Mouse (Mus musculus) cerebellum, adult 2 months (tissue): ENCODE measurements around the gene Rac2.

Experiments
- CTCF ChIP-seq: fragments of 200-500 bp; IDR thresholded peaks from 2 replicates; pipeline ENCODE4 v1.5.1; 2011; ENCODE audit warnings: low read depth, mild to moderate bottlenecking, control low read depth, low read length, moderate library complexity, borderline replicate concordance; ENCODE audit not compliant: insufficient read depth
- POLR2A ChIP-seq: fragments of 200-500 bp; IDR thresholded peaks from 2 replicates; pipeline ENCODE4 v1.6.1; 2011; ENCODE audit warnings: low read length, control low read depth, borderline replicate concordance; ENCODE audit not compliant: insufficient read depth

DNA sequence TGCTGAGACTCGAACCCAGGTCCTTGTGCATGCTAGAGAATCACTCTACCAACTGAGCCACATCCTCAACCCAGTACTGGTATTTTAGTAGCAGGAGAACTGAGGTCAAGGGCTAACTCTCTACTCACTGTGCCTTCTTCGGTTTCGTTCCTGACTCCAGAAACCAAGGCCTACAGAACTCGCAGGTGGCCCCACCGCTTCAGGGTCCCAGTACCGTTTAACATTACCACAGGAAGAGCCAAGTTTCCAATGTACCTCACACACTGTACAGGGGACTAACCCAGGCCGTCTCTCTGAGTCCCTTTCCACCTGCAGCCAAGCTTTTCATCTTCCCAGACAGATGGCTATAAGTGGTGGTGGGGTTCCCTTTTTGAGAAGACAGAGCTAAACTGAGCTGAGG lies 12.8 kb upstream of the Rac2 start:
- no peak for TF ChIP-seq POLR2A
- no peak for TF ChIP-seq CTCF
